Mouse (Mus musculus) cerebellum, postnatal 14 days (tissue): ENCODE results near the gene Fig4.

ENCODE experiments used
- DNase-seq, 2 experiments: peaks; one replicate each; pipeline ENCODE4 v3.0.0; 2021; ENCODE audit warnings: mixed read lengths in 2 of 2

Gene Fig4

DNA sequence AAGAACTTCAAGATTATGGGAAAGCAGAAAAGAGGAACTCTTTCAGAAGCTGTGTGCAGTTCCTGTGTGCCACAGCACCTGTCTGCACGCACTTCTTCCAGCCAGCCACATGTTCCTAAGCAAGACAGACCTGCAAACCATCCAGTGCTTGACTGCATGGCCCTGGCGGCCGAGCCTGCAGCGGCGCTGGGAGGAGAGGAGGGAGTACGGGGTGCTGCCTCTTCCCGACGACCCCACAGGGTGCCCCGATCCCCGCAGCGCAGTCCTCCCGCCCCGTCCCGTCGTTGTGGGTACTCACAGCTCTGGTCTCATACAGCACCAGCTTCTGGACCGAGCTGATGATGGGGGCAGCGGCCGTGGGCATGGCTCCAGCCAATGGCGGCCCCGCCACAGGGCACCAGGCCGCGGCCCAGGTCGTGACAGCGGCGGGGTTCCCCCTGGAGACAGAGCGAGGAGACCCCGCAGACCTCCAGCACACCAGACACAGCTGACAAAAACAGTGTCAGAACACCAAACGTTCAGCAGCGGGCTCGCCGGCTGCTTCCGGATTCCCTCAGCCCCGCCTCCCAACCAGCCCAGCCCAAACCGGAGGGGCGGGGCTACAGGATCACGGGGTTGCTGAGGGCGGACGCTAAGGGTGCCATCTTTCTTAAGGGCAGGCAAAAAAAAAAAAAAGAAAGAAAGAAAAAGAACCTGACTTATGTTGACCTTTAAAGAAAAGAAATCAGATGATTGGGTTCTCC lies at the start of gene Fig4:
Gene Fig4, minus strand, starts transcription at position 572 of the 743 bp plus-strand sequence.
- DNase-seq: peak; percentile 92 to 94

GRCm38 (mm10) chr10:41341346-41341745 lies 38.3 kb upstream of the Fig4 start:
- DNase-seq: no peak

DNA sequence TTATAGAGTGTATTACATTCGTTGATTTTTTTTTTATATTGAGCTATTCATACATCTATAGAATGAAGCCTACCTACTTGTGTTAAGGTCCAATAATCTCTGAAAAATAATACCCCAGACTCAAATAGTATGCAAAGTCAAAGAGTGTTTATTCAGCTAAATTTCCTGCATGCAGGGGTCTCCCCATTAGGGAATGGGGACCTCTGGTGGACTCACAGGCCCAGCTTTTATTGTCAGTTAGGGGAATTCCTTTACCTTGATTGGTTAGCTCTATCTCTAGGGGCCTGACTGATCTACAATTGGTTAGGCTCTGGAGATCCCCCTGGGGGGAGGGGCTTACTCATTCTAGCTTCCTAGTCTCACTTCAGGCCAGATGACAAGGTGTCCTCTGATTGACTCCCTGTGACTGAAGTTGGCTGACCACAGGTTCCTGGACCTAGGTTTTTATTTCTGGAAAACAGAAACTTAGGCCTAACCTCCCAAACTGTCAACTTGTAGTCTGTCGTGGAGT lies 29.5 kb upstream of the Fig4 start:
- no peak for DNase-seq

GRCm38 (mm10) chr10:41315866-41316265 lies 12.8 kb upstream of the Fig4 start:
- no peak for DNase-seq

GRCm38 (mm10) chr10:41308205-41308604 lies 5.1 kb upstream of the Fig4 start:
- no peak for DNase-seq

- DNase-seq: no peak
These were observed 1.9 kb upstream of the Fig4 start for GRCm38 (mm10) chr10:41304961-41305455.

DNA sequence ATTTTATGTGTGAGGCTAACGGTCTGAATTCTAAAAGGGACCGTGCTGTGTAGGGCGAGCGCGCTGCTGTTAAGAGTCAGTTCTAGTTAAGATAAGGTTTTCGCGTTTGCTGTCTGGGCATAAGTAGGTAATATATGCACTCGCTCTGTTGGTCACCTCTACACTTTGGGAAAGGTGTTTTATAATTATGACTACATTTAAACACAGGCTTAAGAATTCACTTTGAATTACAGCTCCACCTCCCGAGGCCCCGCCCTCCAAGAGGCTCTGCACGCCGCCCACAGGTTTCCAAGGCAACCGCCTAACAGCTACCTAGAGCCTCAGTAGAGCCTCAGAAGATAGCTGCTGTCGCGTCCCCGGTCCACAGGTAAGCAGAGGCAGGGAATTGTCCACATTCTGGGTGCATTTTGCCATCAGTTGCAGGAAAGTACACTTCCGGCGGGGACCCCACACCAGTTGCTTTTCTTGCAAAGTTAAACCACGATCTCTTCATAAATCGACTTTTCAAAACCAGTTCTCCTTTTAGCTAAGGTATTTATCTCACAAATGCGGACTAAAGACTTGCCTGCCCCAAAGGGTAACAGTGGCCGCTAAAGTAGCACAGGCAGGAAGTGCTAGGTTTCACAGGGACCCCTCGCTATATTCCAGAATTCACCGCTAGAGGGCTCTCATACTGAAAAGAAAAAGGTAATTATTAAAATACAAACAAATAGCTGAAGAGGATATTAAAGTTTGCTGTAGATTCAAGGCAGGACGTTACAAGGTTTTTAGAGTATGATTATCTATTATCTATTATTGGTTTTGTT lies 782 bp upstream of the Fig4 start, which contains the start of gene Ak9:
Gene Ak9, plus strand, starts transcription at position 342 of the 806 bp plus-strand sequence.
- peak; percentile 87 for DNase-seq

GRCm38 (mm10) chr10:41300161-41300560 lies 2.9 kb downstream of the Fig4 start:
- no peak for DNase-seq

- DNase-seq: peak; percentile 68 to 70
These were observed 7.9 kb downstream of the Fig4 start for GRCm38 (mm10) chr10:41295145-41295544.

DNA sequence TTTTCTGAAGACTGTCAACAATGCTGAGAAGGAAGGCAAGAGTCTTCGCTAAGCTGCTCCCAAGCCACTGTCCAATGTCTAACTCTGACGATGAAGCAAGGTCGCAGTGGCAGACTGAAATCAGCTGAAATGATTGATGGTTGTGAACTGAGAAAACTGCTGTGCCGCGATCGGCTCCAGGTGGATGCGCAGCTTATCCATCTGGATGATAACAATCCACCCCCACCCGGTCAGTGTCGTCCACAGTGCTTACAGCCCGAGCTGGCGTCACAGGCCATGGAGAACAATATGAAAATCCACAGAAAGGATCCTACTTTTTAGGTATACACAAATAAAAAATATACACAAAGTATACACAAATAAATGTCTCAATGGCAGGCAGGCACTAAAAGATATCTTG lies 8.3 kb downstream of the Fig4 start:
- DNase-seq: peak; percentile 52 to 65

DNA sequence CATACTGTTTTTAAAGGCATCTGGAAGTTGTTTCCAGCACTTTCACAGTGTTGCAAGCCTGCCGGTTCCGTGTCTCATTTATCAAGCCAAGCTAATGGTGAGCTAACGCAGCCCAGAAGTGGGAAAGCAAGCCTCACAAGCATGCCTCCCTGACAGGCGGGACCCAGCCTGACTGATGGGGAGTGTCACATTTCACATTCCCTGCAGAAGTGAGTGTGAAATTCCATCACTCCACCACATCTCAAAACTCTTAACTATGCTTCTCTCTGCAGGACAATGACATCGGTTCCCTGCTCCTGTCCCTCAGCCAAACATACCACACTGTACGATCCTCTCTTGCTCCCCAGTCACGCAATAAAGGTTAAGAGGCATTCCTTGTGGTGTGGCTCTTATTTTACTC lies 10.0 kb downstream of the Fig4 start:
- DNase-seq: no peak

DNA sequence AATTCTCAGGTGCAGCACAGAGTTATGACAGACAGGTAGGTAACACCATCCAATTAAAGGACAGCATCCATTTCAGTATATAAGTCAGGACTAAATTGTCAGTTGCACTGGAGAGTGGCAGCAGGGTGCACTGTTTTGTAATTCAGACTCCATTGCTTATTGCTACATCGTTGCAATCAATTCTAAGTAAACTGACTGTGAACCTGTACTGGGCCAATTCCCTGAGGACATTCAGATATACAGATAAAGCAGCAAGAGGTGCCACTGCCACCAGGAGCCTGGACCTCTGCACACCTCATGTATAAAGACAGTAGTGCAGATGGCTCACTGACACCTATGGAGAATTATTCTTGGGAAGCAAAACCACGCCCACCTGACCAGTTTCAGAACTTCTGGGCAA lies 12.0 kb downstream of the Fig4 start:
- DNase-seq: no peak

DNA sequence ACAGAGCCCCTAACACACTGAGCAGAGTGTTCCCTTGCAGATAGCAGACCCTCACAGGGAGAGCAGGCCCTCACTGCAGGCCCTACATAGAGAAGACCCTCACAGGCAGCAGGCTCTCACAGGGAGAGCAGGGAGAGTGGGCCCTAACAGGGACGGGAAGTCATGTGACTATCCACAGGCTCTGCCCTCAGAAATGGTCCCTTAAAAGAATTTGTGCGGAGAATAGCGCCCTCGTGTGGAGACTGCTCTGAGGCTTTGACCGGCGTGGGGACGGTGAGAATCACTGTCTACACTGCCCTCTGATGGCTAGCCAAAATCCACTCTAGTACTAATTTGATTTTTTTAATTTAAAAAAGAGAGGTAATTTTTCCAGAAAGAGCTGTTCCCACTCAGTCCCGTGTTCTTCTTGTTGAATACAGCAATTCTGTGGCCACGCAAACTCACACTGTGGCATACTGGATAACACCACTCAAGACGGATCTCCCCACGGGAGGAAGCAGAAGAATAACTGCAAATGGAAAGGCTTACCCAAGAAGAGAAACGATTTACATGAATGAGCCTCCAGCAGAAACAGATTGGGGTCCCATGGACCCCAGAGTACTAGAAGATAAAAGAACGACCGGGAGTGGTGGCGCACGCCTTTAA lies 14.2 kb downstream of the Fig4 start:
- DNase-seq: peak; percentile 94 to 97

DNA sequence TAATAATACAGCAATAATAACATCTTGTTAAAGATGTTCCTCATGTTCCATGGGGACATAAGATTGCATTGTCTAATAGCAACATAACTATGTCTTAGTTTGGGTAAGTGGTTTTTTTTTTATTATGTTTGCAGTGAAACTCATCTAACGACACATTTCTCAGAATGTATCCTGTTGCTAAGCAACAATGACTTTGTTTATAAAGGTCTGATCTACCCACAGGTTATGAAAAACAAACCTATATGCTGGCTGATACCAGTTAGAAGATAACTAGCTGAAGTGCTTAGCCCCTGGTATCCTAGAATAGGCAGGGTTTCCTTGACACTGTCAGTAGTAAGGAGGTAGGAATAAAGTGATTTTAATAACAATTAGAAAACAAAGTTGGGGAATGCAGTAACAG lies 15.0 kb downstream of the Fig4 start:
- no peak for DNase-seq

- no peak for DNase-seq
These were observed 15.4 kb downstream of the Fig4 start for GRCm38 (mm10) chr10:41287618-41288017.

DNA sequence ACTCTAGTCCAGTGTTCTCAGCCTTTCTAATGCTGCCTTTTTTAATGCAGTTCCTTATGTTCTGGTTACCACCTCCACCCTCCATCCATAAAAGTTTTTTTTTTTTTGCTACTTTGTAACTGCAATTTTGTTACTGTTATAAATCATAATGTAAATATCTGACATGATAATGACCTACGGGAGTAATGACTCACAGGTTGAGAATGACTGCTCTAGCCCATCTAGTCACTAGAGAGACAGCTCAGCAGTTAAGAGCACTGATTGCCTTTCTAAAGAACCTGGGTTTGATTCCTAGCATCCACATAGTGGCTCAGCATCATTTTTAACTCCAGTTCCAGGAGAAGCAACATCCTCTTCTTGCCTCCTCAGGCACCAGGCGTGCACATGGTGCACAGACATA lies 21.0 kb downstream of the Fig4 start:
- DNase-seq: no peak

DNA sequence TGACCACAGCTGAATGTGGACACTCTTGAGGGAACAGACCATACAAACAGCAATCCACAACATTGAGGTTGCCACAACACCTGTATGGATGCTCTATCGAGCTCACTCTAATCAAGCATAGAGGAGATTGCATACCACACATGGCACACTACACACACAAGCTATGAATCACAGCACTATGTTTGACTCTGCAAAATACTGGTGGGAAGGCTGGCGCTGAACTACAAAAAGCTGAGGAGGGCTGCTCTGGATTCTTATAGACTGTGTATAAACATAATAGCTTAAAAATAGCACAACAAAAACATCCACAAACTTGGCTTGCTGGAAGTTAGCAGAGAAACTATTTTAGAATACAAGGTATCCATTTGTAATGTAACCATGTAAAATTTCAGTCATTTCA lies 22.3 kb downstream of the Fig4 start:
- DNase-seq: no peak

DNA sequence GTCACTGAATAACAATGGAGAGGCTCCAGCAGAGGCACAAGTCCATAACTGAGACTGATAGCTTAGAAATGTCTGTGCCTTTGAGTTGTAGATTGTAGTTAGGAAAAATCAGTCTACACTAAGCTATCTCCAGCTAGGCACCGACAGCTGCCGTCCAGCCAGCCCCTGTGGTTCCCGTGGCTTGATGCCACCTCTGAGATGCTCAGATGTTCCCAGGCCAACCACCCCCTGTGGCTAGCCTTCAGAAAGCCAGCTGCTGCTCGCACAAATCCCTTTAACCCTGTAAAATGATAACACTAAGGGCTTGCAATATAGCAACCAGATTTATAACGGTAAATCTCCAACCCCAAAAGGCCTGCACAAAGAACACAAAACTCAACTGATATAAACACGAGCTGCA lies 22.9 kb downstream of the Fig4 start:
- DNase-seq: peak; percentile 67 to 83

DNA sequence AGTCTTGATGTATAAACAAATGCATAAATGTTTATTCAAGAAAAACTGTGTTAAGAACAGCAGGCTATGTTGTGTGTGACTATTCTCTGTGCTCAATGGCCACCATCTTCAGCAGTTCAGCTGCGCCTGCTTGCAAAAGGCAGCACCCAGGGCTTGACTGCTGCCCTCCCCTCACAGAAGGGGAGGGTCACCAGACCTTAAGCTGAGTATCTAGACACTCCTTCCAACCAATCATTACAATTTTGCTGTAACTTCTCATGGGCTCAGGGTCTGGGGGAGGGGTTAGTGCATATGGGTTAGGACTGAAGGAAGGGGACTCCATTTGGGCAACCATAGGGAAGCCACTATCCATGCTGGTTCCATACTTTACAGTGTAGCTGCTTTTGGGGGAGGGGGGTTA lies 24.3 kb downstream of the Fig4 start:
- DNase-seq: no peak

- no peak for DNase-seq
These were observed 28.2 kb downstream of the Fig4 start for GRCm38 (mm10) chr10:41274871-41275270.

GRCm38 (mm10) chr10:41271860-41272259 lies 31.2 kb downstream of the Fig4 start:
- DNase-seq: peak; percentile 27 to 69

DNA sequence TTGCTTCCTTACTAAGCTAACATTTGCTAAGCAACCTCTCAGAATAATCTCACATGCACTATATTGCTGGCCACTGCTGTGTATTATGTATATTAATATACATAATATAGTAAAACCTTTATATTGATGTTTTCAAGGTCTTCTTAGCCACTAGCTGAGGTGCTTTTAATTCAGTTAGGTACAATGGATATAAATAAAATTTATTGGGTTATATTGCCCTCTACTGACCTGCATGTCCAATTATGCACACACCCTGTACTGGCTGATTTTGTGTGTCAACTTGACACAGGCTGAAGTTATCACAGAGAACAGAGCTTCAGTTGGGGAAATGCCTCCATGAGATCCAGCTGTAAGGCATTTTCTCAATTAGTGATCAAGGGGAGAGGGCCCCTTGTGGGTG lies 41.2 kb downstream of the Fig4 start:
- DNase-seq: no peak

DNA sequence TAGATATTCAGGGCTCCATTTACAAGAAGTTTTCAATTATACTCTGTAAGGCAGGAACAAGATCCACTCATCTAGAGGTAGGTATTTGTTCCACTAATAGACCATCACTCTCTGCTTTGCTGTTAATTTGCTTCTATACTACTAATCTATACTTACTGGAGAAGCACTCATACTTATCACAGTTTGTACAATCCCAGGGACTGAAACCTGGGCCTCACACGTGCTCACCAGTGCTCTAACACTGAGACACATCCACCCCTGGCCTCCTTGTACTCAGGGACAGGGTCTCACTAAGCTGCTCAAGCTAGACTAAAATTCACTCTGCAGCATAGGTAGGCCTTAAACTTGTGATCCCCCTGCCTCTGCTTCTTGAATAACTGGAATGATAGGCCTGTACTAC lies 41.8 kb downstream of the Fig4 start:
- no peak for DNase-seq
